Mouse (Mus musculus): ENCODE measurements at regions not wholly inside any gene's neighbourhood (a gene's known extent, or its start where the extent isn't known, plus 50 kb on each side); places are given as distances from the start of the nearest gene placed in this dataset.
A peak's percentile ranks its signal among the peaks of the same experiment; 100 is the strongest.

GRCm38 (mm10) chr9:61284201-61285021 lies 87.8 kb upstream of the Tle3 start:
- TF ChIP-seq NANOG (IDR thresholded peaks at IDR 0.05; ENCODE audit: borderline replicate concordance, low read length) (no peak), CTCF (conservative IDR thresholded peaks at IDR 0.05; ENCODE audit: low read length) (no peak), POU5F1 (IDR thresholded peaks at IDR 0.05; ENCODE audit: borderline replicate concordance, low read length) (no peak)
- H3K4me3 ChIP-seq (replicated peaks; ENCODE audit: low read length), result no peak overlapping the region
- H3K4me1 ChIP-seq (replicated peaks; ENCODE audit: low read depth, low read length), result peaks cover 75% of the 10 kb centered on the region
- H3K36me3 ChIP-seq (ENCODE audit: insufficient read depth, low read length), result no peaks in the 10 kb centered on the region
- 0 out of 2 replicates have a peak, but pooled peaks cover 5% of the 10 kb centered on the region for H3K9me3 ChIP-seq (ENCODE audit: low read length)
- H3K27me3 ChIP-seq (ENCODE audit: insufficient read depth, low read length), result peaks cover 32% of the 10 kb centered on the region

- Histone ChIP-seq H3K4me3 (replicated peaks; ENCODE audit: low read length) (no peak overlapping the region), H3K9me3 (ENCODE audit: low read length) (0 out of 2 replicates have a peak, but pooled peaks cover 5% of the 10 kb centered on the region), H3K4me1 (replicated peaks; ENCODE audit: low read depth, low read length) (peaks cover 74% of the 10 kb centered on the region), H3K36me3 (ENCODE audit: insufficient read depth, low read length) (no peaks in the 10 kb centered on the region), H3K27me3 (ENCODE audit: insufficient read depth, low read length) (peaks cover 25% of the 10 kb centered on the region)
- no peak for TF ChIP-seq NANOG (IDR thresholded peaks at IDR 0.05; ENCODE audit: borderline replicate concordance, low read length)
- TF ChIP-seq POU5F1 (IDR thresholded peaks at IDR 0.05; ENCODE audit: borderline replicate concordance, low read length), result no peak
- no peak for TF ChIP-seq CTCF (conservative IDR thresholded peaks at IDR 0.05; ENCODE audit: low read length)
Measured at GRCm38 (mm10) chr9:61286561-61286960, 85.6 kb upstream of the Tle3 start.

- Histone ChIP-seq H3K27me3 (ENCODE audit: insufficient read depth, low read length) (peaks cover 11% of the 10 kb centered on the region), H3K36me3 (ENCODE audit: insufficient read depth, low read length) (no peaks in the 10 kb centered on the region), H3K4me1 (replicated peaks; ENCODE audit: low read depth, low read length) (peaks cover 78% of the 10 kb centered on the region), H3K4me3 (replicated peaks; ENCODE audit: low read length) (no peak overlapping the region), H3K9me3 (ENCODE audit: low read length) (0 out of 2 replicates have a peak, but pooled peaks cover 5% of the 10 kb centered on the region)
- TF ChIP-seq POU5F1 (IDR thresholded peaks at IDR 0.05; ENCODE audit: borderline replicate concordance, low read length), result no peak
- no peak for TF ChIP-seq NANOG (IDR thresholded peaks at IDR 0.05; ENCODE audit: borderline replicate concordance, low read length)
- no peak for TF ChIP-seq CTCF (conservative IDR thresholded peaks at IDR 0.05; ENCODE audit: low read length)
Measured at GRCm38 (mm10) chr9:61289117-61289516, 83.0 kb upstream of the Tle3 start.

GRCm38 (mm10) chr9:61289713-61290112 lies 82.5 kb upstream of the Tle3 start:
- H3K27me3 ChIP-seq (ENCODE audit: insufficient read depth, low read length), result 0 out of 2 replicates have a peak, but pooled peaks cover 8% of the 10 kb centered on the region
- peaks cover 84% of the 10 kb centered on the region for H3K4me1 ChIP-seq (replicated peaks; ENCODE audit: low read depth, low read length)
- TF ChIP-seq POU5F1 (IDR thresholded peaks at IDR 0.05; ENCODE audit: borderline replicate concordance, low read length) (no peak), NANOG (IDR thresholded peaks at IDR 0.05; ENCODE audit: borderline replicate concordance, low read length) (no peak), CTCF (conservative IDR thresholded peaks at IDR 0.05; ENCODE audit: low read length) (no peak)
- H3K9me3 ChIP-seq (ENCODE audit: low read length), result 0 out of 2 replicates have a peak, but pooled peaks cover 5% of the 10 kb centered on the region
- 0 out of 2 replicates have a peak overlapping the region, but pooled peaks have one; percentile 13 for H3K4me3 ChIP-seq (replicated peaks; ENCODE audit: low read length)
- no peaks in the 10 kb centered on the region for H3K36me3 ChIP-seq (ENCODE audit: insufficient read depth, low read length)

GRCm38 (mm10) chr9:61291646-61292045 lies 80.5 kb upstream of the Tle3 start:
- no peak overlapping the region for H3K4me3 ChIP-seq (replicated peaks; ENCODE audit: low read length)
- peaks cover 11% of the 10 kb centered on the region; the same call in 1 of the 2 replicates for H3K27me3 ChIP-seq (ENCODE audit: insufficient read depth, low read length)
- peaks cover 11% of the 10 kb centered on the region; the same call in 1 of the 2 replicates for H3K9me3 ChIP-seq (ENCODE audit: low read length)
- TF ChIP-seq NANOG (IDR thresholded peaks at IDR 0.05; ENCODE audit: borderline replicate concordance, low read length) (0 out of 2 replicates have a peak, but pooled peaks have one; percentile 21), CTCF (conservative IDR thresholded peaks at IDR 0.05; ENCODE audit: low read length) (no peak)
- peaks cover 82% of the 10 kb centered on the region for H3K4me1 ChIP-seq (replicated peaks; ENCODE audit: low read depth, low read length)
- H3K36me3 ChIP-seq (ENCODE audit: insufficient read depth, low read length), result no peaks in the 10 kb centered on the region

GRCm38 (mm10) chr9:61292501-61292900 lies 79.7 kb upstream of the Tle3 start:
- Histone ChIP-seq H3K9me3 (ENCODE audit: low read length) (peaks cover 11% of the 10 kb centered on the region; the same call in 1 of the 2 replicates), H3K4me1 (replicated peaks; ENCODE audit: low read depth, low read length) (peaks cover 87% of the 10 kb centered on the region), H3K27me3 (ENCODE audit: insufficient read depth, low read length) (peaks cover 11% of the 10 kb centered on the region; the same call in 1 of the 2 replicates), H3K4me3 (replicated peaks; ENCODE audit: low read length) (no peak overlapping the region), H3K36me3 (ENCODE audit: insufficient read depth, low read length) (no peaks in the 10 kb centered on the region)
- TF ChIP-seq POU5F1 (IDR thresholded peaks at IDR 0.05; ENCODE audit: borderline replicate concordance, low read length) (no peak), NANOG (IDR thresholded peaks at IDR 0.05; ENCODE audit: borderline replicate concordance, low read length) (no peak), CTCF (conservative IDR thresholded peaks at IDR 0.05; ENCODE audit: low read length) (no peak)

GRCm38 (mm10) chr9:61293223-61293985 lies 78.8 kb upstream of the Tle3 start:
- Histone ChIP-seq H3K36me3 (ENCODE audit: insufficient read depth, low read length) (no peaks in the 10 kb centered on the region), H3K4me3 (replicated peaks; ENCODE audit: low read length) (peak overlapping the region; percentile 10; the same call in 1 of the 2 replicates), H3K9me3 (ENCODE audit: low read length) (peaks cover 11% of the 10 kb centered on the region; the same call in 1 of the 2 replicates), H3K27me3 (ENCODE audit: insufficient read depth, low read length) (peaks cover 11% of the 10 kb centered on the region; the same call in 1 of the 2 replicates), H3K4me1 (replicated peaks; ENCODE audit: low read depth, low read length) (peaks cover 92% of the 10 kb centered on the region)
- TF ChIP-seq NANOG (IDR thresholded peaks at IDR 0.05; ENCODE audit: borderline replicate concordance, low read length), result peak; percentile 53
- TF ChIP-seq CTCF (conservative IDR thresholded peaks at IDR 0.05; ENCODE audit: low read length), result no peak
- 0 out of 2 replicates have a peak, but pooled peaks have one; percentile 25 for TF ChIP-seq POU5F1 (IDR thresholded peaks at IDR 0.05; ENCODE audit: borderline replicate concordance, low read length)

GRCm38 (mm10) chr9:61295001-61295400 lies 77.2 kb upstream of the Tle3 start:
- peaks cover 11% of the 10 kb centered on the region; the same call in 1 of the 2 replicates for H3K9me3 ChIP-seq (ENCODE audit: low read length)
- TF ChIP-seq CTCF (conservative IDR thresholded peaks at IDR 0.05; ENCODE audit: low read length), result no peak
- TF ChIP-seq POU5F1 (IDR thresholded peaks at IDR 0.05; ENCODE audit: borderline replicate concordance, low read length), result no peak
- TF ChIP-seq NANOG (IDR thresholded peaks at IDR 0.05; ENCODE audit: borderline replicate concordance, low read length), result no peak
- no peaks in the 10 kb centered on the region for H3K36me3 ChIP-seq (ENCODE audit: insufficient read depth, low read length)
- no peak overlapping the region for H3K4me3 ChIP-seq (replicated peaks; ENCODE audit: low read length)
- peaks cover 91% of the 10 kb centered on the region for H3K4me1 ChIP-seq (replicated peaks; ENCODE audit: low read depth, low read length)
- H3K27me3 ChIP-seq (ENCODE audit: insufficient read depth, low read length), result peaks cover 11% of the 10 kb centered on the region; the same call in 1 of the 2 replicates
